Mouse (Mus musculus) midbrain, embryonic 11.5 days (tissue): Measurements from ENCODE around the gene Nabp1. TPM values are rescaled to one million over a fixed set of nuclear protein-coding genes. Genes with fewer than 3 reads are reported as not detected.

Experiments used
- ATAC-seq: fragments of 200-750 bp; cut with Nextera tagmentation; 2 replicates; pipeline ENCODE4 v1.8.0; 2017; ENCODE audit warnings: moderate TSS enrichment, moderate library complexity; ENCODE audit not compliant: low FRiP score
- DNase-seq: peaks from one replicate; pipeline ENCODE4 v3.0.0; 2015; ENCODE audit warnings: low spot score; ENCODE audit errors: missing footprints
- H3K27ac ChIP-seq: fragments of 300-500 bp; sonication (generic); 2 replicates; pipeline ENCODE4 v1.5.1; 2014; ENCODE audit warnings: low read depth, low read length
- H3K27me3 ChIP-seq: fragments of 300-500 bp; sonication (generic); 2 replicates; pipeline ENCODE4 v1.6.1; 2014; ENCODE audit warnings: mild to moderate bottlenecking, low read length, moderate library complexity, mixed read lengths; ENCODE audit not compliant: control insufficient read depth, insufficient read depth
- H3K36me3 ChIP-seq: fragments of 300-500 bp; sonication (generic); 2 replicates; pipeline ENCODE4 v1.6.1; 2014; ENCODE audit warnings: mild to moderate bottlenecking, low read length, moderate library complexity, mixed read lengths; ENCODE audit not compliant: control insufficient read depth, insufficient read depth
- H3K4me1 ChIP-seq: fragments of 300-500 bp; sonication (generic); 2 replicates; pipeline ENCODE4 v1.6.1; 2014; ENCODE audit warnings: low read length; ENCODE audit not compliant: control insufficient read depth, insufficient read depth
- H3K4me2 ChIP-seq: fragments of 300-500 bp; sonication (generic); 2 replicates; pipeline ENCODE4 v1.6.1; 2014; ENCODE audit warnings: mild to moderate bottlenecking, moderate library complexity
- H3K4me3 ChIP-seq: fragments of 300-500 bp; sonication (generic); 2 replicates; pipeline ENCODE4 v1.5.1; 2014; ENCODE audit warnings: low read depth, low read length
- H3K9ac ChIP-seq: fragments of 300-500 bp; sonication (generic); 2 replicates; pipeline ENCODE4 v1.6.1; 2014; ENCODE audit warnings: low read length
- H3K9me3 ChIP-seq: fragments of 300-500 bp; sonication (generic); 2 replicates; pipeline ENCODE4 v1.6.1; 2016; ENCODE audit warnings: low read length; ENCODE audit not compliant: control insufficient read depth
- WGBS: fragments of 180-500 bp; shearing (Covaris S2); extraction: QIAGEN DNeasy Blood & Tissue Kit; methylation state at CpG from one replicate; pipeline ENCODE4 v1.1.7; 2014; 5-methylcytosine and 5-hydroxymethylcytosine counted together
- polyA plus RNA-seq: library from polyadenylated mRNA; unstranded; fragments of >200 nt; fragmentation: Nextera tagmentation; extraction: Ambion mirVana; gene quantifications from 2 replicates; pipeline ENCODE4 v1.2.1, GENCODE M21; 2014

Gene Nabp1
- polyA plus RNA-seq, 1 experiment from 2014 or later: 8.1 TPM

DNA sequence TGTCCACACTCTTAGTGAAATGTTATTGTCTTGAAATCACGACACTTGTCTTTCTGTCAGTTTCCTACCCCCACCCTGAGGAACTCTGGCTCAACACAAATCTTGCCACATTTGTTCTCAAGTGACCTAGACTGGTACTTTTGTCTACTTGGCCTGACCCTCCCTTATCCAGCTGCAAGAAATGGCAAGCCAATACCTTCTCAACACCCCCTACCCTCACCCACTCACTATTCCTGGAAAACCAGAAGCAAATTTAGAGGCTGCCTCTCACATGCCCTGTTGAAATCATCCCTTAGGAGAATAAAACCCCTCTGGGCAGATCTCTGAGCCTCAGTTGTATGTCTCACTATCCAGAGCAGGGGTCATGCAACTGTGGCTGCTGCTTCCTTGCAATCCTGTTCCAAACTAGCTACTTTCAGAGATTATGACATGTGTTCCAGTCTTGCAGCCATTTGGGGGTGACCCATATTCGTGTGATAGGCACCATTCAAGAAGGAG is 20.4 kb upstream of the Nabp1 start:
- ATAC-seq (no peak), DNase-seq (no peak)
- no peaks in the 10 kb centered on the region for H3K4me1 ChIP-seq
- H3K9me3 ChIP-seq: no peaks in the 10 kb centered on the region
- 69% methylated on average over 2 of the region's 2 CpGs for WGBS
- H3K27me3 ChIP-seq: no peaks in the 10 kb centered on the region
- no peak overlapping the region for H3K9ac ChIP-seq
- no peak overlapping the region for H3K27ac ChIP-seq
- no peaks in the 10 kb centered on the region for H3K36me3 ChIP-seq
- H3K4me2 ChIP-seq: no peak overlapping the region
- no peak overlapping the region for H3K4me3 ChIP-seq

- no peaks in the 10 kb centered on the region for H3K36me3 ChIP-seq
- no peaks in the 10 kb centered on the region for H3K4me1 ChIP-seq
- WGBS: 97% methylated on average over 1 of the region's 1 CpGs
- DNase-seq (no peak), ATAC-seq (no peak)
- H3K9me3 ChIP-seq: no peaks in the 10 kb centered on the region
- H3K9ac ChIP-seq: no peak overlapping the region
- H3K27ac ChIP-seq: no peak overlapping the region
- H3K4me2 ChIP-seq: no peak overlapping the region
- no peak overlapping the region for H3K4me3 ChIP-seq
- H3K27me3 ChIP-seq: no peaks in the 10 kb centered on the region
These were observed 17.9 kb upstream of the Nabp1 start for GRCm38 (mm10) chr1:51496163-51496562.

DNA sequence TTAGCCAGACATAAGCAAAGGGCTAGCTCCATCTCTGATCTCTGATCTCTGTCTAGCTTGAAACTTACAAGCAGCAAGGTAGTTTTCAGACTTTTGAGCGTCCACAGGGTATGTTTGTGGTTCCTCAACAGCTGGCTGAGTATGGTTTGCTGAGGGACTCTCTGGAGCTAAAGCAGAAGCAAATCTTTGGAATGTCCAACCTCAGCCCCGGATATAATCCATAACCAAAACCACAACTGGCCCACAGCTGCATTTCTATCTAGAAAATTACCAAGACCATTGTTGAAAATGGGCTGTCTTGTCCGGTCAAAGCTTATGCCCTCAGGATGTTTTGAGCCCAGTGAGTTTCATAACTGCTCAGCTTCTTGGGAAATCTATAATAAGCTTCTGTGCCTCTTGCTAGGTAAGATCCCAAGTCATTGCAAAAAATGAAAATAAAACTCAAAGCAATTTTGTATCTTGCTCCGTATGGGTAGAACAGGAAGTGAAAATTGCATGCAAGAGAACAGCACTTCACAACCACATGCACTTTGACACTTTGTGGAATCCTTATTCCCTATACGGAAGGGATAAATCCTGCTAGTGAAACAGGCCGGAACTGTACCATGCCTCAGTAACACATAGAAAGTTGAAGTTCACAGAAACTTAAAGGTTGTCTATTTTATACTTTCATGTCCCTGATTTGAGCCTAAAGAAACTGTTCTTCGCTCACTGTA is 15.5 kb upstream of the Nabp1 start:
- DNase-seq: peak; percentile 12
- no peak overlapping the region for H3K9ac ChIP-seq
- H3K27me3 ChIP-seq: no peaks in the 10 kb centered on the region
- 84% methylated on average over 7 of the region's 7 CpGs for WGBS
- no peak overlapping the region for H3K4me2 ChIP-seq
- no peak for ATAC-seq
- no peak overlapping the region for H3K27ac ChIP-seq
- no peaks in the 10 kb centered on the region for H3K9me3 ChIP-seq
- H3K4me3 ChIP-seq: no peak overlapping the region
- no peaks in the 10 kb centered on the region for H3K36me3 ChIP-seq
- no peaks in the 10 kb centered on the region for H3K4me1 ChIP-seq

DNA sequence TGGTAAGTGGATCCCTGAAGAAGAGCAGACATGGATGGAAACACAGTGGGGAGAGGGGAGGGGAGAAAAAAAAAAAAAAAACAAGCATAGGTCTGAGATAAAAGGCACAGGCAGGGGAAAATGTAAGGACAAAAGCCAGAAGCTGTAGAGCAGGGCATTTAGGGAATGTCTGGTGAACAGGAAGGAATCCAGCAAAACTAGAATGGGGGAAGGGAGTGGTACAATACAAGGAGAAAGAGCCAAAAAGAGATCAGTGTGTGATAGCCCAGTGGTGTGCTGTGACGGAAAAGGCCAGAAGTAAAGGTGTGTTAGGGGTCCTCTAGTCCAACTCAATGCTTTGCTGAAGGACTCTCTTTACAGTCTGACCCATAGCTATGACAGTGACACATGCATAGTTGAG is 8.1 kb upstream of the Nabp1 start:
- 89% methylated on average over 1 of the region's 1 CpGs for WGBS
- H3K4me1 ChIP-seq: no peaks in the 10 kb centered on the region
- H3K9me3 ChIP-seq: no peaks in the 10 kb centered on the region
- no peak overlapping the region for H3K4me2 ChIP-seq
- ATAC-seq (no peak), DNase-seq (peak; percentile 64)
- no peaks in the 10 kb centered on the region for H3K27me3 ChIP-seq
- H3K36me3 ChIP-seq: no peaks in the 10 kb centered on the region
- no peak overlapping the region for H3K9ac ChIP-seq
- H3K4me3 ChIP-seq: no peak overlapping the region
- H3K27ac ChIP-seq: no peak overlapping the region

DNA sequence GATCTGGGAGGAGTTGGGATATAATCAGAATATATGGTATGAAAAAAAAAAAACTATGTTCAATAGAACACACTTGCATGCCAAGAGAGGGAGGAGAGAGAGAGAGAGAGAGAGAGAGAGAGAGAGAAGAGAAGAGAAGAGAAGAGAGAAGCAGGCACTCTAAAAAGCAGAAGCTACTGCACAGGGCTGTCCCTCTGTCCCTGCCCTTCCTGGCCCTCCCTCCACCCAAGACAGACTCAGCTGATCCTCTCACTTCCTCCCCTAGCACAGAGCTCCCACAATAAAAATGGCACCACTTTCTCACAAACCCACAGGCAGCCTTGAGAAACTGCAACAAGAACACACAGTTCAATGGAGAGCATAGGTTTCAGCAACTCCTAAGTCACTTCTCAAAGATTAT is 2.2 kb upstream of the Nabp1 start:
- H3K4me2 ChIP-seq: no peak overlapping the region
- no peaks in the 10 kb centered on the region; the same call in 1 of the 2 replicates for H3K4me1 ChIP-seq
- H3K9me3 ChIP-seq: no peaks in the 10 kb centered on the region
- H3K27me3 ChIP-seq: no peaks in the 10 kb centered on the region
- DNase-seq (no peak), ATAC-seq (no peak)
- H3K27ac ChIP-seq: no peak overlapping the region
- no peak overlapping the region for H3K4me3 ChIP-seq
- no peak overlapping the region for H3K9ac ChIP-seq
- H3K36me3 ChIP-seq: no peaks in the 10 kb centered on the region

- H3K27ac ChIP-seq: no peak overlapping the region
- 83% methylated on average over 1 of the region's 1 CpGs for WGBS
- H3K4me2 ChIP-seq: no peak overlapping the region
- ATAC-seq (no peak), DNase-seq (peak; percentile 12)
- no peak overlapping the region for H3K9ac ChIP-seq
- H3K36me3 ChIP-seq: no peaks in the 10 kb centered on the region
- no peak overlapping the region for H3K4me3 ChIP-seq
- no peaks in the 10 kb centered on the region for H3K27me3 ChIP-seq
- H3K4me1 ChIP-seq: no peaks in the 10 kb centered on the region; the same call in 1 of the 2 replicates
- H3K9me3 ChIP-seq: no peaks in the 10 kb centered on the region
These were observed 1.5 kb upstream of the Nabp1 start for GRCm38 (mm10) chr1:51479691-51480090.

DNA sequence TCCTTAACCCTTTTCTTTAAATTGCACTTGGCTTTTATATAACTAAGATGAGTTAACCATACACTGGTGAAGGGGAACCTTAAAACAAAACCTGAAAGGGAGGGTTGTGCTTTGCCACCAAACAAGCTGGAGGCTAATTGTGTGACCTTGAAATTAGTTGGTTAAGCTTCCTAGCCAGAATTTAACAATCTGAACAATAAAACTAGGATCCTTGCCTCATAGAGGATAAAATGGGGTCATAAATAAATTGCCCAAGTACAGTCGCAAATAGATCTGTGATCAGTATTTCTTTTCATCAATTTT is 753 bp upstream of the Nabp1 start:
- WGBS: 82% methylated on average over 1 of the region's 1 CpGs
- Histone ChIP-seq H3K27me3 (no peaks in the 10 kb centered on the region), H3K27ac (no peak overlapping the region), H3K9me3 (no peaks in the 10 kb centered on the region), H3K36me3 (no peaks in the 10 kb centered on the region), H3K4me1 (no peaks in the 10 kb centered on the region; the same call in 1 of the 2 replicates), H3K4me3 (peak overlapping the region; percentile 60), H3K4me2 (peak overlapping the region; percentile 63), H3K9ac (peak overlapping the region; percentile 74; the same call in 1 of the 2 replicates)
- ATAC-seq: no peak
- peak; percentile 81 for DNase-seq

DNA sequence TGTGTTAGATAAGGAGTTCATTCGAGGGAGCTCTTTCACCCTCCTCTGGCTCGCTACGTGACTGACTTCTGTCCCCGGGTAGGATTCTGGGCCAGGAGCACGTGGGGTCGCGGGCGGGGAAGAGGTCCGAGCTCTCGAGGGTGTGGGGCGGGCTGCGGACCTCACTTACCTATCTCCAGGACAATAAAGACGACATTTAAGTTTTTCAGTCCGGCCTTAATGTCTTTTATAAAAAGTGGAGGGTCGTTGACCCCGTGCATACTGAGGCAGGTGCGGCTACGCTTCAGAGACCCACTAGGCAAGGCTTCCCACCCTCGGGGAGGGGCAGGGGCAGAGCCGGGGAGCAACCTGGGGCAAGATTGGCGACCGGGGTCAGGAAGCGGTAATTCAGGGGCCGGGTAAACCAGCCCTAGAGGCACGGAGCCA is 556 bp downstream of the Nabp1 start:
- DNase-seq: peak; percentile 93
- under 1% methylated on average over 25 of the region's 25 CpGs for WGBS
- ATAC-seq: peak; percentile 57
- Histone ChIP-seq H3K9me3 (no peaks in the 10 kb centered on the region), H3K4me1 (no peaks in the 10 kb centered on the region; the same call in 1 of the 2 replicates), H3K4me3 (peak overlapping the region; percentile 60), H3K27ac (no peak overlapping the region), H3K27me3 (no peaks in the 10 kb centered on the region), H3K9ac (peak overlapping the region; percentile 53), H3K4me2 (peak overlapping the region; percentile 84), H3K36me3 (no peaks in the 10 kb centered on the region)

GRCm38 (mm10) chr1:51476405-51476804 is 1.8 kb downstream of the Nabp1 start:
- Histone ChIP-seq H3K27ac (no peak overlapping the region), H3K4me2 (no peak overlapping the region), H3K9me3 (no peaks in the 10 kb centered on the region), H3K4me3 (no peak overlapping the region), H3K27me3 (no peaks in the 10 kb centered on the region), H3K4me1 (no peaks in the 10 kb centered on the region; the same call in 1 of the 2 replicates), H3K36me3 (no peaks in the 10 kb centered on the region), H3K9ac (no peak overlapping the region)
- no peak for ATAC-seq
- peak; percentile 41 for DNase-seq
- WGBS: 79% methylated on average over 1 of the region's 1 CpGs
